Mouse (Mus musculus): Measurements from ENCODE around the gene Ttc25.
A peak's percentile ranks its signal among the peaks of the same experiment; 100 is the strongest.

Ttc25 gene

GRCm38 (mm10) chr11:100603813-100604212, 58.4 kb downstream of the Ttc25 start:
- DNase-seq (ENCODE audit: low read depth, low spot score), result no peak

DNA sequence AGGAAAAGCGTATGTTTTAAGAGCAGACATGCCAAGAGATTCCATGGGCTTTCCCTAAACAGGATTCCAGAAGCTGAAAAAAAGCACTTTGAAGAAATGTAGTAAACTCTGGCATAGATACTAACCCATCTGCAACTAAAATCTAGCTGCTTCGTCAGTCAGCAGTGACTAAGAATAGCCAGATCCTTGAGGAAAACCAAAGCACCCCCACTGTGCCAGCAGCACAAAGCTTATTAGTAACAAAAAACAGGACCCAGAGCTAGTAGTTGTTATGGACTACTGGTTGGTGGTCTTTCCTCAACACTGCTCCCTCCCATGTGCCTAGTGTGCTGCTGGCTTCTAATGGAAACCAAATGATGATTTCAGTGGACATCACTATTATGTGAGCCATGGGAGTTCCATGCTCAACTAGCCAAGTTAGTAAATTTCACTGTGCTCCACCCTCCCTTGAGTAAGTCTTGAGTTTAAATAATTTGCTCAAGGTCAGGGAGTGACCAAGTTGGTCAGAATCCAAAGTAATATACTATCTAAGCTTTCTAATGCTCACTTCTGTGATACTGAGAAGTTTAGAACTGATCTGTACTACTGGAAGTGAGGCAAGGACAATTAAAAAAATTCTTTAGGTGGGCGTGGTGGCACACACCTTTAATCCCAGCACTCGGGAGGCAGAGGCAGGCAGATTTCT, 59.1 kb downstream of the Ttc25 start:
- peak; percentile 60 for DNase-seq (ENCODE audit: low read depth, low spot score)

DNA sequence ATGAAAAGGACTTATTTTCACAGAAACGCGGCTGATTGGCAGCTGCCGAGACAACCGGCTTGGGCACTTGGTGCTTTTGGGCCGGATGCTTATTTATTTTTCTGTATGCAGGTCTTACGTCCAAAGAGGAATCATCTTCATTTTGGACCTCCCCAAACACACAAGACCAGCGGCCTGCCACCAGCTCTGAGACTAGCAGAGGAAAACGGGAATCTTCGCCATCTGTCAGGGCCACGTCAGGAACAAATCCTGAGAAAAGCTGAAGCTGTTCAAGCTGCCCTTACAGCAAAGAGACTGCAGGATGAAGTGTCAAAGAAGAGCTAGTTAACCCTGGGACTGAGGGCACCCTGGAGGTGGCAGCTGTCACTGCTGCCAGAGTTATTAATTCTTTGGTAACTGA, 60.0 kb downstream of the Ttc25 start:
- DNase-seq (ENCODE audit: low read depth, low spot score), result no peak

- no peak for DNase-seq (ENCODE audit: low read depth, low spot score)
Observed at GRCm38 (mm10) chr11:100607121-100607520, 61.7 kb downstream of the Ttc25 start.

- no peak for DNase-seq (ENCODE audit: low read depth, low spot score)
Observed at GRCm38 (mm10) chr11:100608796-100609195, 63.4 kb downstream of the Ttc25 start.

GRCm38 (mm10) chr11:100609355-100609996, 64.1 kb downstream of the Ttc25 start:
- DNase-seq (ENCODE audit: low read depth, low spot score), result no peak

DNA sequence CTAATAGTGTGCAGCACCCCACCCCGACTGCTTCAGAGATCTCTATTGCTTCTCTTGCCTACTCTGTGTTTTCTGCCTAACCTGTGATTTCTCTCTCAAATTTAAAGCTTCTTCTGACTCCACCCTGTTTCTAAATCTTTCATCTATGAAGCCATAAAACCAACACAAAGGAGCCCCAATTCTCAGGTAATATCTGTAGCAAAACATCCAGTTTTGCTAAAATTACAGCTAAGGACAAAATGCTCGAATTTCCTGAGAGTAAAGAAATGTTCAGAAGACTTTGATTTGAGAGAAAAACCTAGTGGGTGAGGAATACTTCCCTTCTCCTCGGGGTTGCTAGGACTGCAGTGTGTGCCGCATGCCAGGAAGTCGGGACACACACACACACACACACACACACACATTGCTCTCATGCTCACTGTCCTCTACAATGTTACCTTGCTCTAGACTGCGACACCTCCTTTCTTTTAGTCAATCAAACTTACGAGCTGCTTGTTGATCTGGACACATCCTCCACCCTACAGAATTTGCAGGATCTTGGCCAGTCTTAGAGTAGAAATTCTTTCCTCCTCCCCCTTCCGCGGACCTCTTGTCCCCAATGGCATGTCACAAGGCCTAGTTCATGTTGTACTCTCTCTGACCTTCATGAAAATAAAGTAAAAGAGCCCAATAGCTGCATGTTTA, 64.7 kb downstream of the Ttc25 start:
- DNase-seq (ENCODE audit: low read depth, low spot score), result no peak

- peak; percentile 39 for DNase-seq (ENCODE audit: low read depth, low spot score)
Observed at GRCm38 (mm10) chr11:100611627-100612026, 66.2 kb downstream of the Ttc25 start.

DNA sequence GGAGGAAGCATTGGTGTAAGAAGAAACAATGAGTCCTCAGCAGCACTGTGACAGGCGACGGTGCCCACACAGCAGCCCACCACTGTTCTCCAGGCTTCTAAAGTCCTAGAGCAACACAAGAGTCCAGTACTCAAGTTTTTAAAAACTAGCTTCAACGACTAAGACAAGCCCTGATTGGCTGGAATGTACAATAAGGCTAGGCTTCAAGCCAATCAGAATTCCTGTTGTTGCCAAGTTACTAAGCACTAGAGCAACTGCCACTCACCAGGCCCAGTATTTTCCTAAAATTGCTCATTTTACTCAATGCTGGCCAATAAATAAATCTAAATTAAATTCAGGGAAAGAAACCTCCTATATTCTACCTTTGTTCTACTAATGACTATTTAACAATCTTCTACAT, 67.8 kb downstream of the Ttc25 start:
- peak; percentile 89 for DNase-seq (ENCODE audit: low read depth, low spot score)

DNA sequence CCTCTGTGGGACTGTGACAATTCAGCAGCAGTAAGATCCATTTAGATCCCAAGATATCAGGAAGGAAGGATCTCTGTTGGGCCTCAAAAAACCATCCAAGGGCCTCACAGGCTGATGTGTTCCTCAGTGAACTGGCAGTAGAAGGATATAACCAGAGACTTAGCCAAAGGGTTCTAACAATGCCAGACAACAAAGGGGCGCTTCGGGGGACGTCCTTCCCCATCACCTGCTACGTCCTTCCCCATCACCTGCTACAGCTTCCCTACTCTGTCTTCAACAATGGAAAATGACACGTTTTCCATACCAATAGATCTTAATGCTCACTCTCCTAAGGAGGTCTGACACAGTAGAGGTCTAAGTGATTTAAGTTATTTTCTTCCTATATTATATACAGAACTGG, 70.9 kb downstream of the Ttc25 start:
- DNase-seq (ENCODE audit: low read depth, low spot score), result peak; percentile 95

DNA sequence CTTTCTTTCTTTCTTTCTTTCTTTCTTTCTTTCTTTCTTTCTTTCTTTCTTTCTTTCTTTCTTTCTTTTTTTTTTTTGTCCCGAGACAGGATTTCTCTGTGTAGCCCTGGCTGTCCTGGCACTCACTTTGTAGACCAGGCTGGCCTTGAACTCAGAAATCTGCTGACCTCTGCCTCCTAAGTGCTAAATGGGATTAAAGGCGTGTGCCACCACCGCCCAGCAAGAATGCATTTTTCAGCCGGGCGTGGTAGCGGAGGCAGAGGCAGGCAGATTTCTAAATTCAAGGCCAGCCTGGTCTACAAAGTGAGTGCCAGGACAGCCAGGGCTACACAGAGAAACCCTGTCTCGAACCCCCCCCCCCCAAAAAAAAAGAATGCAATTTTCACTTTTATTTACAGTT, 71.4 kb downstream of the Ttc25 start:
- DNase-seq (ENCODE audit: low read depth, low spot score), result peak; percentile 90

DNA sequence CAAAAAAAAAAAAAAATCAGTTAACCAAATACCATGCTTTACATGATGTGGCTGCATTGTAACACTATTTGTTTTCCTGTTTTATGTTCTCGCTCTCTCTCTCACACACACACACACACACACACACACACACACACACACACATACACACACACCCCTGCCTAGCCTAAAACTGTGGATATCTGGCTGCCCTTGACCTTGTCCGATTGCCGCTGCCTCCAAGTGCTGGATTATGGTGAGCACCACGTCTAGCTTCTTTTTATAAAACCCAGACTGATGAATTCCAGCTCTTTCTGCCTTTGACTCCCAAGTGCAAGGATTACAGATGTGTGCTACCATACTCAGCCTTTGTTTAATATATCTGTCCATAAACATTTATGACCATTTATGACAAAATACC, 72.1 kb downstream of the Ttc25 start:
- peak; percentile 51 for DNase-seq (ENCODE audit: low read depth, low spot score)

DNA sequence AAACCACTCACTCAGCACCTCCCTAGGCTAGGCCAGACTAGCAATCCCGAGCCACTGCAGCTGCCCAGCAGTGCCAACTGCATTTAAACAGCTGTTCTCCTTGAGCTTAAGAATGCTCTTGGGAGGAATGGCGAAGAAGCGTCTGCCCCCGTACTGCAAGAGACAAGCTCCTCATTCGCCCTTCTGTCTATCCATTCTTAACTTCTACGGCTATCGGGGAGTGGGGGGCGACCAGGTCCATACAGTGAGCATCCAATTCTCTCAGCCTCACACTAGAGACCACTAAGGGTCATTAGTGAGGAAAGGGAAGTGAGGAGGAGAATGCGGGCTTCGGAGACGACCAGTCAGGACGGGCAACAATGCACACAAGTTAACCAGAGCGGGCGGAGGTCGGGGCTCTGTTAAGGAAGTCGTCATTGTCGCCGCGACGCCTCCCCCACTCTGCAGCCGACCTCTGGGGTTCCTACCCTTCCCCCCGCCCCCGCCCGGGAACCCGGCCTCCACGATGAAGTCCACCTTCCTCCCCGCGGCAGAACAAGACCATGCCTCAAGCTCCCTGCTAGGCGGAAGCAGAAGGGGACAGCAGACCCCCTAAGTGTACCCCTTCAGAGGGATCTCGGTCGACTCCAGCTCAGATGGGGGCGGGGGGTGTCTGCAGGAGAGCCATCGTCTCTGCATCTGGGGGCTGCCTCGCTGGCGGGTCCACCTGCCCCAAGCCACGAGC, 73.5 kb downstream of the Ttc25 start, which contains the start of gene Nkiras2:
Nkiras2 (plus strand) TSS at position 484 of the 724 bp plus-strand sequence.
- peak; percentile 93 for DNase-seq (ENCODE audit: low read depth, low spot score)

- DNase-seq (ENCODE audit: low read depth, low spot score), result peak; percentile 98
Observed at GRCm38 (mm10) chr11:100619485-100619975, 74.1 kb downstream of the Ttc25 start.

GRCm38 (mm10) chr11:100619982-100620381, 74.6 kb downstream of the Ttc25 start, which contains the start of gene Dnajc7:
TSS of gene Dnajc7 (minus strand) at chr11:100620168.
- DNase-seq (ENCODE audit: low read depth, low spot score), result no peak

All from R1 (cell line).